Mouse (Mus musculus) bone marrow macrophage, adult 2 months (primary cell): Measurements from ENCODE around the gene Eif2b5.

Source experiments
- CTCF ChIP-seq: IDR thresholded peaks from 2 replicates; pipeline ENCODE4 v1.5.1; 2012; ENCODE audit warnings: low read depth, mild to moderate bottlenecking, low read length, moderate library complexity
- POLR2A ChIP-seq: IDR thresholded peaks from 2 replicates; pipeline ENCODE4 v1.6.1; 2012; ENCODE audit warnings: mild to moderate bottlenecking, low read depth, low read length, borderline replicate concordance

DNA sequence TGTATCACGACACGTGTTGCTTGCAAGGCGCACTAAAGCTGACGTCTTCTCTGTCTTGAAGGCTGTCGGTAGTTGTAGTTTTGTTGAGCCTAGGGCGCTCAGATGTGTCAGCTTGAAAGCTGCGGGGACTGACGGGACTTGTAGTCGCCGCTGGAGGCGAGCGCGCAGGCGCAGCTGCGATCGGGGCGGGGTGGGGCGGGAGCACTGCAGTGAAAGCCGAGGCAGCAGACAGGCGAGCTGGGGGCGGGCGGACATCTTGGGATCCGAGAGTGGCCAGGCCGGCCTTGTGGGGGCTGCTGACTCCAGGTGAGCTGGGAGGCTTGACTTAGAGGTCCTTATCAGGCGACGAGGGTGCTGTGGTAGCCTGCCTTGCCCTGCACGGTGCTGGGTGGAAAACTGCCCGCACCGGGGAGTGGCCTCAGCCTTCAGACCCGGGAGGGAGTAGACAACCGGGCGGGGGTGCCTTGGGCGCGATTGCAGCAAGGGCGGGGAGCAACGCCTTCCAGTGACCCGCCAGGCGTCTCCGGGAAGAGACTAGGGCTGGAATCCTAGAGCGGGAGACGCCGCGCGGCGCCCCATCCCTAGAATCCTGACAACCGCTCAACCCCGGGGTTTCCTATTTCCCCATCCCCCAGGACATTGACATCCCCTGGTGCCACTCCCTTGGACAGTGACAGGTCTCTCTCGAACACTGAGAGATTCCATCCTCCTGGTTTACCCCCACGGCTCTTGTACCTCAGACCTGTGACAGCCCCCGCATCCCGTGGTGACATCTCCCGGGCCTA lies 36.9 kb downstream of the Eif2b5 start, which contains the start of gene Ap2m1:
- TF ChIP-seq CTCF (no peak), POLR2A (no peak)
